Mouse (Mus musculus): ENCODE measurements at regions not wholly inside any gene's neighbourhood (a gene's known extent, or its start where the extent isn't known, plus 50 kb on each side); places are given as distances from the start of the nearest gene placed in this dataset.

DNA sequence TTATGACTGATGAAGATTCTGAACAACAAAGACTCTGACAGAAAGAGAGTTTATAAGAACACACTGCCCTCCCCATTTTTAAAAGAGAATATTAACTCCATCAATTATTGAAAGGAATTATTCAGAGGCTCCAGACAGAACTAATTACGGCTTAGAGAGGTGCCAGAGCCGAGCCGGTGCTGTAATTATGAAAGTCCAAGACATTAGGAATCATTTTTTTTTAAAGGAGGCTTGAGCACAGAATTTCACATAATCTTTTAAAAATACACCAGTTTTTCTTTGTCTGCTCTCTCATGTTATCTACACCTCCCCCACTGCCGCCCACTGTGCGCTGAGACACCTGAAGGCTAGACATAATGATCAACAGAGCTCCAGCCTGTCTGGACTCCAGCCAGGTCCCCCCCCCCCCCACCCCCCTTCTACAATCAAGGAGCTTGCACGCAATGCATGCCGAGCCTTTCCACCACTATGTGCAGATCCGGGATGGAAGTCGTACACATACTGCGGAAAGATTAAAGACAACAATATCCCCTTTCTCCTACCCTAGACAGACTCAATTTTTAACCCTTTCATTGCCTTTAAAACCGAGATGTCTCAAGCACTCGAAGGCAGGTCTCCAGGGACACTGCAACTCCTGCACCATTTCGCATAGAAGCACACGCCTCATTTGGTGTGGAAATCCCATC lies 275.4 kb downstream of the Ptprc start:
- H3K9me3 ChIP-seq (replicated peaks): no peaks in the 10 kb centered on the region
- 5% methylated on average over 14 of the region's 14 CpGs for WGBS
- no peaks in the 10 kb centered on the region for H3K27me3 ChIP-seq (ENCODE audit: low read depth, poor library complexity, severe bottlenecking)
- peak overlapping the region; percentile 94 for H3K27ac ChIP-seq (replicated peaks)
- H3K4me3 ChIP-seq: peak overlapping the region; percentile 75
- H3K36me3 ChIP-seq: no peaks in the 10 kb centered on the region
- peaks cover 44% of the 10 kb centered on the region for H3K4me1 ChIP-seq
- peak; percentile 77 for DNase-seq (ENCODE audit: low spot score)

DNA sequence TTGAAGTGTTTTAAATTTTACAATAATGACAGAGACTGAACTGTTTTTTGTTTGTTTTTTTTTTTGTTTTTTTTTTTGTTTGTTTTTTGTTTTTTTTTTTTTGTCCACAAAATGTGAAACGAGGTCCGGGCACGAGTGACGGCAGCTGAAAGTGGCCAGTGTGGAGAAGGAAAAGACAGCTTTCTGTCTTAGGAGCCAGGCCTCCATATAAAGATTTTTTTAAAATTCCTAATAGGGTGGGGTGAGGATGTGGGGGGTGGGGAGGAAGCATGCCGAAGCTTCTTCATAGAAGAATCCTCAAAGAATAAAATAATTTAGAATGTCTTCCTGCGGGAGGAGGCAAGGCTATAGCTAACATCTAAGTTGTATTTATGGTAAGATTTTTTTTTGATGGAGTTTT lies 276.2 kb downstream of the Ptprc start:
- Histone ChIP-seq H3K36me3 (no peaks in the 10 kb centered on the region), H3K27ac (replicated peaks) (peak overlapping the region; percentile 94), H3K4me3 (peak overlapping the region; percentile 75), H3K27me3 (ENCODE audit: low read depth, poor library complexity, severe bottlenecking) (no peaks in the 10 kb centered on the region), H3K9me3 (replicated peaks) (no peaks in the 10 kb centered on the region), H3K4me1 (peaks cover 41% of the 10 kb centered on the region)
- DNase-seq (ENCODE audit: low spot score): no peak
- WGBS: 10% methylated on average over 6 of the region's 6 CpGs

DNA sequence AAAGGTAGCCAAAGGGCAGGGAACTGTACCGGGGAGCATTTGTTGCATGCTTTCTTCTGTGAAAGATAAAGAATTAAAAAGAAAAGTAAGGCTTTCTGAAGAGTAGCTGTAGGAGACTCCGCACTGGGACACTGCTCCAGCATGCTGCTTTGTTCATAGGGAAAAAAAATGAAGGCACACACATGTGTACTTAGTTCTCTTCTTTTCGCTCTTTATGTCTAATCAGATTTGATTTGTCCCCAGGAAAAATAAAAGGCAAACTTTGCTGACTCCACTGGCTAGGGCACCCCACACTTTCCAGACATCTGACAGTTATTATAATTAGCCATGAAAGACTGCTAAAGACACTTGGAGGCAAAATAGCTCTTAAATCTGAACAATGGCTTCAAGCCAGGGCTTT lies 276.6 kb downstream of the Ptprc start:
- Histone ChIP-seq H3K4me3 (peak overlapping the region; percentile 75), H3K27ac (replicated peaks) (peak overlapping the region; percentile 94), H3K36me3 (no peaks in the 10 kb centered on the region), H3K9me3 (replicated peaks) (no peaks in the 10 kb centered on the region), H3K27me3 (ENCODE audit: low read depth, poor library complexity, severe bottlenecking) (no peaks in the 10 kb centered on the region), H3K4me1 (peaks cover 37% of the 10 kb centered on the region)
- whole genome bisulfite sequencing: 5% methylated on average over 3 of the region's 3 CpGs
- no peak for DNase-seq (ENCODE audit: low spot score)

DNA sequence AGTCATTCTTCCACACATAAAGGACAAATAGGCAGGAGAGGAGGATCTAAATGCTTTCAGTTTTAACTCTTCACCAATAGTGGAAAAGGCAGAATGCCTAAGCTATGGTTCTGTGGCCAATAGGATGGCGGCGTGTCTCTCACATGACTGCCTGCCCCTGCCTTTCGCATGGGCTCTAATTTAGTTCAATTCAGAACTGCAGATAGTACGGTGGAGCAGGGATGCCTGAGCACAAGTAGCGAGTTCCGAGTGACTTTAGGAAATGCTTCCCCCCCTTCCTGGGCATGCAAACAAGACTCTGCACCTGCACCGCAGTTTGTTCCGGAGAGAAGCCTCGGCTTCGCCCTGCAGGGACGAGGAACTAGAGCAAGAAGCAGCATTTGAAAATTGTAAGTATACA lies 277.1 kb downstream of the Ptprc start:
- no peaks in the 10 kb centered on the region for H3K27me3 ChIP-seq (ENCODE audit: low read depth, poor library complexity, severe bottlenecking)
- H3K9me3 ChIP-seq (replicated peaks): no peaks in the 10 kb centered on the region
- peak; percentile 83 for DNase-seq (ENCODE audit: low spot score)
- WGBS: under 1% methylated on average over 11 of the region's 11 CpGs
- no peaks in the 10 kb centered on the region for H3K36me3 ChIP-seq
- H3K4me1 ChIP-seq: peaks cover 32% of the 10 kb centered on the region
- peak overlapping the region; percentile 75 for H3K4me3 ChIP-seq
- H3K27ac ChIP-seq (replicated peaks): peak overlapping the region; percentile 94

DNA sequence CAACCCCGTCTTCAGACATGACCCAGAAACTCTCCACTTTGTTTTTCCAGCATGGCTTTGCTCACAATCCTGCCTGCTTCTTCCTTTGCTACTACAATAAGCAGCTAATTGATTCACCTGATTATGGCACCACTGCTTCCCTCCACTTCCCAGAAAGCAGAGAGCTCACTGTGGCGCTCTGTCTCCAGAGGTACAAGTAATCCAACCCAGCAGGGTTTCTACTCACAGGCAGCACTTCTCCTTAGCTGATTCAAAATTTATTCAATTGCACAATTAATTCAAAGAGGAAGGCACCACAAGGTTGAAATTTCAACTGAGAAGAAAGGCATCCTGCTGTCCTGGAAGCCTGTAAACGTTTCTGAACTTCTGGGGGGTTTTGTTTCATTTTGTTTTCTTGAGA lies 293.9 kb downstream of the Ptprc start:
- Histone ChIP-seq H3K27me3 (ENCODE audit: low read depth, poor library complexity, severe bottlenecking) (no peaks in the 10 kb centered on the region), H3K27ac (replicated peaks) (no peak overlapping the region), H3K4me1 (peaks cover 5% of the 10 kb centered on the region), H3K36me3 (no peaks in the 10 kb centered on the region), H3K4me3 (no peak overlapping the region), H3K9me3 (replicated peaks) (no peaks in the 10 kb centered on the region)
- WGBS: 20% methylated on average over 3 of the region's 3 CpGs
- DNase-seq (ENCODE audit: low spot score): no peak

DNA sequence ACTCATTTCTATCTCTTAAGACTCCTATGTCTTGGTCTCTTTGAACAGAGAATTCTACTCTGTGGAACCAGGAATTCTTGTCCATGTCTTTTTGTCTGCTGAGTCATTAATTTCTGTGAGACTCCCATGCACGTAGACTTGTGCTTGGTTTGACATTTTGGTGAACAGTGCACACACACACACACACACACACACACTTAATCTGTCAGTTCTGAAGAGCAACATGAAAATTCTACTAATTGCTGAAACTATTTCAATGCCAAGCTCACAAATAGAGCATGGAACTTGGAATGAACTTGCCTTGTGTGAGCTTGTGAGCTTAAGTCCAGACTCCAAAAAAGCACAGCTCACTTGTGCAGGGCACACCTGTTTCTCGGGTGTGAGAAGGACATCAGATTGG lies 301.1 kb downstream of the Ptprc start:
- WGBS: 84% methylated on average over 2 of the region's 2 CpGs
- Histone ChIP-seq H3K36me3 (no peaks in the 10 kb centered on the region), H3K4me3 (no peak overlapping the region), H3K27ac (replicated peaks) (no peak overlapping the region), H3K27me3 (ENCODE audit: low read depth, poor library complexity, severe bottlenecking) (no peaks in the 10 kb centered on the region), H3K4me1 (no peaks in the 10 kb centered on the region), H3K9me3 (replicated peaks) (no peaks in the 10 kb centered on the region)
- DNase-seq (ENCODE audit: low spot score): no peak

DNA sequence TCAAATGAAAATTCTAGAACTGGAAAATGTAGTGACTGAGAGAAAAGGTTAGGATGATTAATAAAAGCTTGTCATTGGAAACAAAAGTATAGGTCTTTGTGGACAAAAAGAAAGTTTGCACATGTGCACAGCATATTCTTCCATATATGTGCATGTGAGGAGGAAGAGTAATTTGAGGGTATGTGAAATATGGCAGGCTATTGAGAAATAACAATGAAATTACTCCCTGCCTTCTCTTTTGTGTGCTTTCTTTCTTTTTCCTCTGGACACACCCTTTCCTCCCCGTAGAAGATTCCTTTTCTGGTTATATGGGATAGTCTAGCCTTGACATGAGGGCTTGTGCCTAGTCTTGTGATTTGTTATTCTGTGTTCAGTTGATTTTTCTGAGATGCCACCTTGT lies 301.9 kb downstream of the Ptprc start:
- DNase-seq (ENCODE audit: low spot score): no peak
- no peaks in the 10 kb centered on the region for H3K36me3 ChIP-seq
- H3K27ac ChIP-seq (replicated peaks): no peak overlapping the region
- H3K4me1 ChIP-seq: no peaks in the 10 kb centered on the region
- WGBS: 56% methylated on average over 1 of the region's 1 CpGs
- H3K4me3 ChIP-seq: no peak overlapping the region
- no peaks in the 10 kb centered on the region for H3K27me3 ChIP-seq (ENCODE audit: low read depth, poor library complexity, severe bottlenecking)
- no peaks in the 10 kb centered on the region for H3K9me3 ChIP-seq (replicated peaks)

DNA sequence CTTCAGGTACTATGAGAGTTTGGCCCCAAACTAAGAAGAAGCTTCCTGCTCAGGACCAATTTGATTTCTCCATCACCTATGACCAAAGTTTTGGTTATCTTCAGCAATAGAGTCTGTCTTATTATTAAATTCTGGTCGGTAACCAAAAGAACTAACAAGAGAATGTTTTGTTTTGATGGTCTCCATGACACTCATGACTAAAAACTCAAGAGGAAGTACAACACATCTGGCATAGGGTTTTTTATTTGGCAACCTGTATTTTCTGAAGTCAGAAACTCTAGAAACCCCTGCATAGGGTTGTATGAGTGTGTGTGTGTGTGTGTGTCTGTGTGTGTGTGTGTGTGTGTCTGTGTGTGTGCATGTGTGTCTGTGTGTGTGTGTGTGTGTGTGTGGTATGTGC lies 310.5 kb downstream of the Ptprc start:
- Histone ChIP-seq H3K27ac (replicated peaks) (no peak overlapping the region), H3K9me3 (replicated peaks) (no peaks in the 10 kb centered on the region), H3K36me3 (no peaks in the 10 kb centered on the region), H3K27me3 (ENCODE audit: low read depth, poor library complexity, severe bottlenecking) (no peaks in the 10 kb centered on the region), H3K4me3 (no peak overlapping the region), H3K4me1 (no peaks in the 10 kb centered on the region)
- DNase-seq (ENCODE audit: low spot score): no peak
- WGBS: 73% methylated on average over 1 of the region's 1 CpGs

DNA sequence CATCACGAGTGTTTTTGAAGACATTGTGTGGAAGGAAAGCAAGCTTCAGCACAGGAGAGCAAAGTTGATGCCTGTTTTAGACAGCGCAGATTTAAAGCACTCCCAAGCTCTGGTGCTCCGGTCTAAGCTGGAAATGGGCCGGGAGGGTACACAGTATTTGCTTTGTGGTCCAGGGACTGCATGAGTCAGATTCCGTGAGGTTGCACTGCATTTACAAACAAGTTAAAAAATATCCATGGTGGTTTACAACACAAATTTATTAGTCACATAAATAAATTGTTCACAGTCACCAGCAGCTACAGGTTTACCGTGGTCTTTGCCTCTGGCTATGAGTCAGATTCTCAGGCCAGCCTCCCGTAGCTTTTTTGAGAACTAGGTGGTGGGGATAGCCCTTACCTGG lies 312.0 kb downstream of the Ptprc start:
- DNase-seq (ENCODE audit: low spot score): no peak
- Histone ChIP-seq H3K27me3 (ENCODE audit: low read depth, poor library complexity, severe bottlenecking) (no peaks in the 10 kb centered on the region), H3K4me3 (no peak overlapping the region), H3K27ac (replicated peaks) (no peak overlapping the region), H3K9me3 (replicated peaks) (no peaks in the 10 kb centered on the region), H3K36me3 (no peaks in the 10 kb centered on the region), H3K4me1 (no peaks in the 10 kb centered on the region)
- 90% methylated on average over 7 of the region's 7 CpGs for WGBS

DNA sequence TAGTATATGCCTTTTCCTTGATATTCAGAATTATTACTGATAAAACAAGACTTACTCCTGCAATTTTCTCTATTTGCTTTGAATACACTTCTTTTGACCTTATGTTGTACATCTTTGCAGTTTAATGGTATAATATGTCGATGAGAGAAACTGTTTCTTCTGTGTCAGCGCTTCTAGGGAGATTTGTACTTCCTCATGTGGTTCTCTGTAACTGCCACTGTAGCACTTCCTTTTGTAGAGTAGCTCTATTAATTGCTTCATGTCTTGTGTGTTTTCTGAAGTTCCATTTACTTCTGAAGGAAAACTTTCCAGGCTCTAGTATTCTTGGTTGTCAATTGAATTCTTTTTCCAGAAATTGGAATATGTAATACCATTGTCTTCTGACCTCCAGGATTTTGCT lies 323.2 kb downstream of the Ptprc start:
- Histone ChIP-seq H3K4me1 (no peaks in the 10 kb centered on the region), H3K27ac (replicated peaks) (no peak overlapping the region), H3K4me3 (no peak overlapping the region), H3K9me3 (replicated peaks) (no peaks in the 10 kb centered on the region), H3K36me3 (no peaks in the 10 kb centered on the region), H3K27me3 (ENCODE audit: low read depth, poor library complexity, severe bottlenecking) (no peaks in the 10 kb centered on the region)
- DNase-seq (ENCODE audit: low spot score): no peak
- WGBS: 84% methylated on average over 2 of the region's 2 CpGs

DNA sequence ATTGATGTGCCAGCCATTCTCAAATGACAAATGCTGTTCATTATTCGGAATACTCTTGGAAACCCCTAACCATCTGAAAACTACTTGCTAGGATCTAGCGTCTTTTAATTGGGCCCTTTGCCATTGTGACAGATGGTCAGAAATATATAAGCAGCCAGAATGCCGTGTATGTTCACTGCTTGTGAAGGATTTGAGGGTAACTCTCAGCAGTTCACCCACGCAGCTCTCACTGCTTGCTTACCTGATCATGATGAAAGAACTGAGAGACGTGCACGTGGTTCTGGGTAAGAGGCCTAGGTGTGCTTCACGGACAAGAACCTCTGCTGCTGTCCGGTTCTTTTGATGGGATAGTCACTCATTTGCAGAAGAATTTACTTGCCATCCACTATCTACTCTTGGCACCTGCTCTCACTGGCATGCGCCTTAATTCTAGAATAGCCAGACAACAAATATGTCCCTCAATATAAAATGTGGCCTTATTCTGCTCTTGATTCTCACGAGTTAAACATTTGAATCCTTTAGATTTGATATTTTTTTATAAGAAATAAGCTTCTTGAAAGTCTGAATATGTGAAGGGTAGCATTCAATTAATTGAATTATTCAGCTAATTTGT lies 328.1 kb downstream of the Ptprc start:
- no peaks in the 10 kb centered on the region for H3K9me3 ChIP-seq (replicated peaks)
- H3K4me3 ChIP-seq: no peak overlapping the region
- H3K27me3 ChIP-seq (ENCODE audit: low read depth, poor library complexity, severe bottlenecking): no peaks in the 10 kb centered on the region
- no peak for DNase-seq (ENCODE audit: low spot score)
- no peak overlapping the region for H3K27ac ChIP-seq (replicated peaks)
- WGBS: 91% methylated on average over 10 of the region's 10 CpGs
- H3K4me1 ChIP-seq: no peaks in the 10 kb centered on the region
- no peaks in the 10 kb centered on the region for H3K36me3 ChIP-seq

DNA sequence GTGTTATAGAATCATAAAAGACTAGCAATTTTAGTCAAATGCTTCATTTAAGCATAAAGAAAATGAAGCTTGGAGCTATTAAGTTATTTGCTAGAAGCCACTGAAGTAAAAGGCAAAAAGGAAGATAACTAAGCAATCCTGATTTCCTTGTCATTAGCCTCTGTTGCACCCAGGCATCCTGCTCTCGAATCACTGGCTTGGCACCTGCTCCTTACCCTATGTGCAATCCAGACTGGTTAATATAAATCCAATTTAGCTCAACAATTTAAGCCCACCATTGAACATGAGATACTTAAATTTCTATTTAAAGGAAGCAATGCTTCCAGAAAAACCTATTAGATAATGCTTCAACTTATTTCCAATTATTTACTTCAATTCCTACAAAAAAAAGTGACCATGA lies 328.7 kb downstream of the Ptprc start:
- H3K4me1 ChIP-seq: no peaks in the 10 kb centered on the region
- no peaks in the 10 kb centered on the region for H3K36me3 ChIP-seq
- H3K4me3 ChIP-seq: no peak overlapping the region
- 85% methylated on average over 1 of the region's 1 CpGs for WGBS
- no peak overlapping the region for H3K27ac ChIP-seq (replicated peaks)
- no peak for DNase-seq (ENCODE audit: low spot score)
- no peaks in the 10 kb centered on the region for H3K9me3 ChIP-seq (replicated peaks)
- H3K27me3 ChIP-seq (ENCODE audit: low read depth, poor library complexity, severe bottlenecking): no peaks in the 10 kb centered on the region

DNA sequence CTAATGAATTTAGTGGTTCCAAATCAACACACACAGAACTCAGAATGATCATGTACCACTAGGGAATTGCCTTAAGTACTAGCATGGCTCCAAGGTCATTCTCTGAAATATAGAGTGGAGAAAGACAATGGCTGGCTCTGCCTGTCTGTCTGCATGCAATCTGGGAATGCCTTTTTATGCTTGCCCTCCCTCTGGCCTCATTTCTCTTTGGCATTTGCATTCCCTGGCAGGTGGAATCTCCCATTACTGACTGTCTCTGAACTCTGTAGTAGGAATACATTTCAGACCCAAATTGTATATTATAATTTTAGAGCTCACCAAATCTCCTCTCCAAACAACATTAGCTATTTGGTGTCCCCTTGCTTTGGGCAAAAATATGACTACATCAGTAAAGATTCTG lies 335.0 kb downstream of the Ptprc start:
- H3K4me3 ChIP-seq: no peak overlapping the region
- DNase-seq (ENCODE audit: low spot score): no peak
- no peaks in the 10 kb centered on the region for H3K36me3 ChIP-seq
- peaks cover 6% of the 10 kb centered on the region; the same call in 1 of the 2 replicates for H3K4me1 ChIP-seq
- no peaks in the 10 kb centered on the region for H3K9me3 ChIP-seq (replicated peaks)
- no peak overlapping the region for H3K27ac ChIP-seq (replicated peaks)
- H3K27me3 ChIP-seq (ENCODE audit: low read depth, poor library complexity, severe bottlenecking): no peaks in the 10 kb centered on the region

Data from midbrain, embryonic 10.5 days (tissue).